In the genomic region with DNA sequence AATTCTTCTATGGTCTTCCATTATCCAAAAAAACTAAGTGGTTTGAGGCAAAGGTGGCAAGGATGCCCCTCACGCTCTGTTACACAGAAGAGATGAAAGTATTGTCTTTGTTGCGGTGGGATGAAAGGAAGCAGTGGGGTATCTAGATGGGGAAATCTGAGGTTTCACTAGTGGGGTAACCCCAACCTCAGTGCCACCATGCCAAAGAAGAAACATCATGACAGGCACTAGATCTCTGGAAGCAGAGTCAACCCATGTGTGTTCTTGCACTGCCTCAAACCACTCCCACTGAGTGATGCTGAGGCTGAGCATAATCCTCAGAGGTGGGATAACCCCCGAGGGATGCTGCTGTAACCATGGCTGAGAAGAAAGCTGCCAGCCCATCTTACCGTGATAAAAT, we compare ENCODE assay signal across 16 mouse cellular contexts.
"Had no signal": no experiment of that assay in that cellular context is flagged by ENCODE, and none has a peak within 500 bp of the region (broad histone marks: within the 10 kb centered on the region; RNA-seq: fewer than 3 reads in every experiment).

No protein-coding gene starts in this region.

- H3K27ac ChIP-seq: kidney, embryonic 15.5 days; layer of hippocampus, adult 2 months; liver, embryonic 13.5 days; macrophage; midbrain, embryonic 12.5 days; midbrain, embryonic 15.5 days had no signal

- ATAC-seq: lung, postnatal 0 days; midbrain, embryonic 15.5 days had no signal

- H3K36me3 ChIP-seq: kidney, embryonic 15.5 days; liver, embryonic 13.5 days; midbrain, embryonic 12.5 days; midbrain, embryonic 15.5 days had no signal

- H3K9me3 ChIP-seq: kidney, embryonic 15.5 days; liver, embryonic 13.5 days; midbrain, embryonic 12.5 days; midbrain, embryonic 15.5 days had no signal

- H3K4me1 ChIP-seq: liver, embryonic 13.5 days had no signal

- DNase-seq: kidney, adult 11 months; kidney, adult 8-10 months; kidney, postnatal 10 days; kidney, postnatal 4 days; layer of hippocampus, adult 9-11 months; liver, embryonic 13.5 days; lung, embryonic 14.5 days; thymus, adult 18-20 months; thymus, postnatal 14 days had no signal

- H3K4me2 ChIP-seq: kidney, embryonic 15.5 days; liver, embryonic 13.5 days; lung, embryonic 14.5 days; midbrain, embryonic 12.5 days; midbrain, embryonic 15.5 days had no signal

- H3K27me3 ChIP-seq: kidney, embryonic 15.5 days; liver, embryonic 13.5 days; midbrain, embryonic 12.5 days; midbrain, embryonic 15.5 days had no signal

- H3K9ac ChIP-seq: kidney, embryonic 15.5 days; liver, embryonic 13.5 days; lung, embryonic 14.5 days; midbrain, embryonic 12.5 days; midbrain, embryonic 15.5 days had no signal

- H3K4me3 ChIP-seq: kidney, embryonic 15.5 days; layer of hippocampus, adult 2 months; liver, embryonic 13.5 days; midbrain, embryonic 12.5 days; midbrain, embryonic 15.5 days; myocyte had no signal
